Mouse (Mus musculus) heart, embryonic 11.5 days (tissue): ENCODE data around the gene Msx1. TPM values are rescaled to one million over a fixed set of nuclear protein-coding genes. Genes with fewer than 3 reads are reported as not detected.

Experiments
- ATAC-seq: fragments of 200-750 bp; cut with Nextera tagmentation; replicated peaks from 2 replicates; pipeline ENCODE4 v1.8.0; 2017; ENCODE audit warnings: moderate library complexity; ENCODE audit not compliant: insufficient number of reproducible peaks, low FRiP score, low TSS enrichment
- H3K27ac ChIP-seq: fragments of 300-500 bp; sonication (generic); 2 replicates; pipeline ENCODE4 v1.5.1; 2014; ENCODE audit warnings: mild to moderate bottlenecking, low read depth, low read length
- H3K27me3 ChIP-seq: fragments of 300-500 bp; sonication (generic); 2 replicates; pipeline ENCODE4 v1.6.1; 2014; ENCODE audit warnings: mild to moderate bottlenecking, low read length, mixed read lengths; ENCODE audit not compliant: control insufficient read depth, insufficient read depth
- H3K36me3 ChIP-seq: fragments of 300-500 bp; sonication (generic); 2 replicates; pipeline ENCODE4 v1.6.1; 2014; ENCODE audit warnings: mild to moderate bottlenecking, low read length, moderate library complexity, mixed read lengths; ENCODE audit not compliant: control insufficient read depth, insufficient read depth
- H3K4me1 ChIP-seq: fragments of 300-500 bp; sonication (generic); 2 replicates; pipeline ENCODE4 v1.6.1; 2014; ENCODE audit warnings: low read length; ENCODE audit not compliant: control insufficient read depth, insufficient read depth
- H3K4me2 ChIP-seq: fragments of 300-500 bp; sonication (generic); 2 replicates; pipeline ENCODE4 v1.6.1; 2014; ENCODE audit warnings: mild to moderate bottlenecking, moderate library complexity
- H3K4me3 ChIP-seq: fragments of 300-500 bp; sonication (generic); 2 replicates; pipeline ENCODE4 v1.5.1; 2014; ENCODE audit warnings: low read depth, low read length
- H3K9ac ChIP-seq: fragments of 300-500 bp; sonication (generic); 2 replicates; pipeline ENCODE4 v1.6.1; 2014; ENCODE audit warnings: mild to moderate bottlenecking, low read depth, low read length, moderate library complexity
- H3K9me3 ChIP-seq: fragments of 300-500 bp; sonication (generic); replicated peaks from 2 replicates; pipeline ENCODE4 v1.6.1; 2016; ENCODE audit warnings: low read length; ENCODE audit not compliant: control insufficient read depth
- WGBS: fragments of 180-500 bp; shearing (Covaris S2); extraction: QIAGEN DNeasy Blood & Tissue Kit; methylation state at CpG from one replicate; pipeline ENCODE4 v1.1.7; 2014; ENCODE audit not compliant: insufficient replicate concordance; 5-methylcytosine and 5-hydroxymethylcytosine counted together
- polyA plus RNA-seq: library from polyadenylated mRNA; unstranded; fragments of >200 nt; fragmentation: Nextera tagmentation; extraction: Ambion mirVana; gene quantifications from 2 replicates; pipeline ENCODE4 v1.2.1, GENCODE M21; 2014

Msx1 gene
- polyA plus RNA-seq, 1 experiment from 2014 or later = 18.6 TPM

GRCm38 (mm10) chr5:37823721-37824460, 492 bp downstream of the Msx1 start:
- Histone ChIP-seq H3K9ac (peak overlapping the region; percentile 74), H3K4me3 (peak overlapping the region; percentile 66), H3K4me2 (peak overlapping the region; percentile 98), H3K36me3 (no peaks in the 10 kb centered on the region), H3K27ac (no peak overlapping the region; the same call in 1 of the 2 replicates), H3K9me3 (no peaks in the 10 kb centered on the region), H3K4me1 (peaks cover 14% of the 10 kb centered on the region), H3K27me3 (peaks cover 90% of the 10 kb centered on the region)
- peak; percentile 50 for ATAC-seq
- under 1% methylated on average over 50 of the region's 58 CpGs for WGBS

GRCm38 (mm10) chr5:37822791-37823720, 1.3 kb downstream of the Msx1 start:
- ATAC-seq = no peak
- peak overlapping the region; percentile 98 for H3K4me2 ChIP-seq
- H3K9me3 ChIP-seq = no peaks in the 10 kb centered on the region
- 1% methylated on average over 42 of the region's 42 CpGs for WGBS
- H3K4me1 ChIP-seq = peaks cover 18% of the 10 kb centered on the region
- no peaks in the 10 kb centered on the region for H3K36me3 ChIP-seq
- H3K9ac ChIP-seq = peak overlapping the region; percentile 74; the same call in 1 of the 2 replicates
- peak overlapping the region; percentile 66 for H3K4me3 ChIP-seq
- H3K27me3 ChIP-seq = peaks cover 90% of the 10 kb centered on the region
- 0 out of 2 replicates have a peak overlapping the region, but pooled peaks have one; percentile 22 for H3K27ac ChIP-seq

- ATAC-seq = no peak
- no peak overlapping the region for H3K9ac ChIP-seq
- H3K27ac ChIP-seq = no peak overlapping the region
- WGBS = 13% methylated on average over 11 of the region's 11 CpGs
- no peaks in the 10 kb centered on the region for H3K36me3 ChIP-seq
- no peaks in the 10 kb centered on the region for H3K9me3 ChIP-seq
- H3K4me1 ChIP-seq = peaks cover 19% of the 10 kb centered on the region
- H3K4me3 ChIP-seq = peak overlapping the region; percentile 66
- peaks cover 90% of the 10 kb centered on the region for H3K27me3 ChIP-seq
- peak overlapping the region; percentile 98 for H3K4me2 ChIP-seq
Measured at GRCm38 (mm10) chr5:37822116-37822707, 2.2 kb downstream of the Msx1 start.

- H3K36me3 ChIP-seq = no peaks in the 10 kb centered on the region
- H3K27me3 ChIP-seq = peaks cover 92% of the 10 kb centered on the region
- peaks cover 17% of the 10 kb centered on the region for H3K4me1 ChIP-seq
- no peaks in the 10 kb centered on the region for H3K9me3 ChIP-seq
- H3K4me3 ChIP-seq = peak overlapping the region; percentile 66
- H3K9ac ChIP-seq = no peak overlapping the region
- no peak for ATAC-seq
- peak overlapping the region; percentile 98 for H3K4me2 ChIP-seq
- H3K27ac ChIP-seq = no peak overlapping the region
- 6% methylated on average over 27 of the region's 27 CpGs for WGBS
Measured at GRCm38 (mm10) chr5:37821111-37821601, 3.2 kb downstream of the Msx1 start.

- H3K27me3 ChIP-seq = peaks cover 92% of the 10 kb centered on the region
- no peak overlapping the region for H3K4me3 ChIP-seq
- peaks cover 17% of the 10 kb centered on the region for H3K4me1 ChIP-seq
- no peaks in the 10 kb centered on the region for H3K36me3 ChIP-seq
- no peak for ATAC-seq
- H3K9ac ChIP-seq = no peak overlapping the region
- no peaks in the 10 kb centered on the region for H3K9me3 ChIP-seq
- H3K4me2 ChIP-seq = no peak overlapping the region; the same call in 1 of the 2 replicates
- 35% methylated on average over 8 of the region's 8 CpGs for WGBS
- H3K27ac ChIP-seq = no peak overlapping the region
Measured at GRCm38 (mm10) chr5:37820689-37821088, 3.7 kb downstream of the Msx1 start.

GRCm38 (mm10) chr5:37819971-37820370, 4.4 kb downstream of the Msx1 start:
- peaks cover 17% of the 10 kb centered on the region for H3K4me1 ChIP-seq
- no peak overlapping the region for H3K9ac ChIP-seq
- H3K27ac ChIP-seq = no peak overlapping the region
- ATAC-seq = no peak
- peaks cover 91% of the 10 kb centered on the region for H3K27me3 ChIP-seq
- H3K36me3 ChIP-seq = no peaks in the 10 kb centered on the region
- no peak overlapping the region for H3K4me3 ChIP-seq
- 15% methylated on average over 3 of the region's 3 CpGs for WGBS
- H3K4me2 ChIP-seq = no peak overlapping the region
- no peaks in the 10 kb centered on the region for H3K9me3 ChIP-seq

GRCm38 (mm10) chr5:37819541-37819940, 4.8 kb downstream of the Msx1 start:
- H3K9ac ChIP-seq = no peak overlapping the region
- peaks cover 92% of the 10 kb centered on the region for H3K27me3 ChIP-seq
- no peak overlapping the region for H3K4me3 ChIP-seq
- no peak overlapping the region for H3K27ac ChIP-seq
- 32% methylated on average over 5 of the region's 5 CpGs for WGBS
- no peak for ATAC-seq
- no peaks in the 10 kb centered on the region for H3K36me3 ChIP-seq
- no peak overlapping the region for H3K4me2 ChIP-seq
- H3K4me1 ChIP-seq = peaks cover 17% of the 10 kb centered on the region
- no peaks in the 10 kb centered on the region for H3K9me3 ChIP-seq

- H3K4me2 ChIP-seq = peak overlapping the region; percentile 37
Measured at GRCm38 (mm10) chr5:37818533-37819215, 5.7 kb downstream of the Msx1 start.

More at GRCm38 (mm10) chr5:37818533-37819215, 5.7 kb downstream of the Msx1 start:
- H3K36me3 ChIP-seq = no peaks in the 10 kb centered on the region
- ATAC-seq = no peak
- no peak overlapping the region for H3K27ac ChIP-seq
- H3K9me3 ChIP-seq = no peaks in the 10 kb centered on the region
- H3K4me3 ChIP-seq = 0 out of 2 replicates have a peak overlapping the region, but pooled peaks have one; percentile 33
- H3K27me3 ChIP-seq = peaks cover 90% of the 10 kb centered on the region
- WGBS = 6% methylated on average over 24 of the region's 25 CpGs
- no peak overlapping the region for H3K9ac ChIP-seq
- peaks cover 14% of the 10 kb centered on the region for H3K4me1 ChIP-seq
